Mouse (Mus musculus) testis, adult 2 months (tissue): ENCODE data around the gene Rbfox1.

ENCODE experiments used
- CTCF ChIP-seq: fragments of 200-500 bp; IDR thresholded peaks from 2 replicates; pipeline ENCODE4 v1.5.1; 2012; ENCODE audit warnings: low read depth, mild to moderate bottlenecking, inconsistent platforms, low read length, moderate library complexity; ENCODE audit not compliant: control insufficient read depth, insufficient read depth, insufficient replicate concordance
- POLR2A ChIP-seq: fragments of 200-500 bp; IDR thresholded peaks from 2 replicates; pipeline ENCODE4 v1.6.1; 2012; ENCODE audit warnings: low read depth, mild to moderate bottlenecking, inconsistent platforms, low read length, moderate library complexity; ENCODE audit not compliant: control insufficient read depth

DNA sequence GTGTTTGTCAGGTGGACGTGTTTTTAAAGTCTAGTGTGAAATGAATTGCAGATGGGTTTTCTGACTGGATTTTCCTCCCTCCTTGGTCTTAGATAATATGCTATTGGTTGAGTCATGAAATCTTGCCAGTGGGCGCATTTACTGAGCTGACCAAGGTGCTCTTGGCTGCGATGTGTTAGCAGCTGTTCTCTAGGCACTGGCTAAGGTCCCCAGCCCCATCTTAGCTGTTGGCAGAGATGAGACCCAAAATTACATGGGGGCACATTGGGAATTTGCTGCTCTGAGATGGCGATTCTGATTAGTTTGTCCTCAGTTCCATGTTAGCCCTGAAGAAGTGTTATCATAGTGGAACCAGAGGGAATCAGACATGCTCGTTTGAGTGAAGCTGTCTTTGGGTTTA lies 1218.1 kb downstream of the Rbfox1 start:
- TF ChIP-seq CTCF: no peak
- no peak for TF ChIP-seq POLR2A
